Mouse (Mus musculus) myocyte (in vitro differentiated cells): Measurements from ENCODE around the gene Myt1l.

Source experiments
- CEBPB ChIP-seq: IDR thresholded peaks from 2 replicates; pipeline ENCODE4 v1.6.1; 2011; ENCODE audit warnings: mild to moderate bottlenecking, moderate library complexity; ENCODE audit not compliant: poor library complexity, insufficient read depth, severe bottlenecking
- E2F4 ChIP-seq: IDR thresholded peaks from one replicate; pipeline ENCODE4 v1.6.1; 2011; ENCODE audit warnings: mild to moderate bottlenecking, control low read depth, moderate library complexity; ENCODE audit not compliant: insufficient read depth
- MAX ChIP-seq: IDR thresholded peaks from one replicate; pipeline ENCODE4 v1.6.1; 2011; ENCODE audit warnings: low read depth, mild to moderate bottlenecking, control low read depth
- MYOD1 ChIP-seq, 3 experiments: IDR thresholded peaks; one replicate each; pipeline ENCODE4 v1.6.1; 2011; ENCODE audit warnings: control low read depth in 2 of 3, low read depth in 2 of 3, mild to moderate bottlenecking in 2 of 3, moderate library complexity in 1 of 3; ENCODE audit not compliant: insufficient read length in 2 of 3, control insufficient read depth in 1 of 3
- MYOG ChIP-seq, 3 experiments: IDR thresholded peaks; one replicate each; pipeline ENCODE4 v1.6.1; 2011; ENCODE audit warnings: control low read depth in 2 of 3, low read depth in 2 of 3, mild to moderate bottlenecking in 2 of 3; ENCODE audit not compliant: insufficient read length in 2 of 3, control insufficient read depth in 1 of 3, insufficient read depth in 1 of 3
- POLR2A ChIP-seq: IDR thresholded peaks from one replicate; pipeline ENCODE4 v1.6.1; 2011; ENCODE audit warnings: low read depth, mild to moderate bottlenecking, control low read depth, moderate library complexity; ENCODE audit not compliant: insufficient read length
- POLR2AphosphoS2 ChIP-seq: IDR thresholded peaks from one replicate; pipeline ENCODE4 v1.6.1; 2011; ENCODE audit warnings: low read depth, control low read depth; ENCODE audit not compliant: insufficient read length
- REST ChIP-seq: IDR thresholded peaks from one replicate; pipeline ENCODE4 v1.6.1; 2011; ENCODE audit warnings: mild to moderate bottlenecking, control low read depth, moderate library complexity; ENCODE audit not compliant: insufficient read depth, insufficient read length
- TCF12 ChIP-seq: IDR thresholded peaks from one replicate; pipeline ENCODE4 v1.6.1; 2011; ENCODE audit warnings: mild to moderate bottlenecking, control low read depth; ENCODE audit not compliant: poor library complexity, insufficient read depth, severe bottlenecking
- TCF3 ChIP-seq: IDR thresholded peaks from one replicate; pipeline ENCODE4 v1.6.1; 2011; ENCODE audit warnings: low read depth, control low read depth; ENCODE audit not compliant: insufficient read length
- USF1 ChIP-seq: IDR thresholded peaks from one replicate; pipeline ENCODE4 v1.6.1; 2011; ENCODE audit warnings: low read depth, mild to moderate bottlenecking, control low read depth, moderate library complexity

DNA sequence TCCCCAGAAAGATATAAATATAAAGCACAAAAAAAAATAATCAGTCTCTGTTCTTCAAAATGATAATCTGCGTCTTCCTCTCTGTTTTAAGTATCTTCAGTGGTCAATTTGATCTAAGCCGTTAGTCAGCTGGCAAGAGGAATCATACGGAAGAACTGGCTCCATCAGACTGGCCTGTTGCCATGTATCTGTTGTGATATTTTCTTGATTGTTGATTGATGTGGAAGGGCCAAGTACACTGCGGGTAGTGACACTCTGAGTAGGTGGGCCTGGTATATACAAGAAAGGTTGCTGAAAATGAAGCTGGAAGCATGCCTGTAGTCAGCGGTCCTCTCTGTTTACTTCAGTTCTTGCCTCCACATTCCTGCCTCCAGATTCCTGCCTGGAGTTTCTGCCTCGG is 213.0 kb downstream of the Myt1l start:
- TF ChIP-seq CEBPB: no peak
- TF ChIP-seq POLR2A: no peak
- TF ChIP-seq MYOG (IDR thresholded peaks at IDR 0.05; ENCODE audit: control insufficient read depth in 1 of 3, insufficient read depth in 1 of 3, insufficient read length in 2 of 3, low read depth in 2 of 3): no peak
- no peak for TF ChIP-seq MAX
- TF ChIP-seq MYOD1 (IDR thresholded peaks at IDR 0.05; ENCODE audit: control insufficient read depth in 1 of 3, insufficient read length in 2 of 3, low read depth in 2 of 3): no peak
- TF ChIP-seq E2F4: no peak
- TF ChIP-seq USF1: no peak
- TF ChIP-seq TCF12: no peak
- no peak for TF ChIP-seq POLR2AphosphoS2
- no peak for TF ChIP-seq REST
- no peak for TF ChIP-seq TCF3
